Mouse (Mus musculus) right cerebral cortex, adult 2 months (tissue): Measurements from ENCODE around the gene Gm10277.

Experiments
- DNase-seq, 2 experiments: peaks; one replicate each; pipeline ENCODE4 v3.0.0; 2021 to 2022; ENCODE audit warnings: low spot score in 2 of 2

Gene Gm10277

DNA sequence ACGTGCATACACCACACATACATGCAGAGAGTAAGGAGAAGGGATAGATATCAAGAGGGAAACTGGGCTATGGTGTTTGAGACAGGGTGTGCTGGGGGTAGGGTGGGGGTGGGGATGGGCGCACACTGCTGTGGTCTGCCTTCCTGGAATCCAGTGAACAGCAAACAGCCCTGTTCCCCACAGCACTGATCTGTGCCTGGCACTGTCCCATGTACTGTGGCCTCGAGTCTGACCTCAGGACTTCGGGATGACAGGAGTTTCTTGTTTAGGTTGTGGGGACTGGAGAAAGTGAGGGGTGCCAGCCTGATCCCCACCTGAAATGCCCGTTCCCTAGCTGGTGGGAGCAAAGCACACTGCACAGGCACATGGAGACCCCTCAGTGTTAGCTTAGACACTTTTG, at the start of gene Gm10277:
Gm10277 (minus strand) TSS at position 41 of the 400 bp plus-strand sequence.
- DNase-seq: no peak

GRCm38 (mm10) chr11:77836751-77837150, 49.2 kb upstream of the Gm10277 start:
- DNase-seq: no peak

DNA sequence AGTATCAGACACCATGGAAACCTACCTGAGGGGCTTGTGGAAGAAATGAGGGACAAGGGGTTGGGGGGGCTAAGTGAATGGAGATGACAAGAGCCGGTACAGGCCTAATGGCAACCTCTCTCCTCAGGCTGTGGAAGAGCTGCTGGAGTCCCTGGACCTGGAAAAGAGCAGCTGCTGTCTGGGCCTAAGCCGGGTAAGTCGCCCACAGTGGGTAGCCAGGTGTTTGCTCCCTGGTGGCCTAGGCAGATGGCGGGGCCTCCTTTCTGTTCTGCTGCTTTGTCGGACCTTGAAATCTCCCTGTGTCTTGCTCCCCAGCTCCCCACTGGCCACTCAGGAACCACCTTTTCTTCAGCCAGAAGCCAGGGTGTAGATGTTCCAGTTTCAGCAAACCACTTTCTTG, 48.7 kb upstream of the Gm10277 start:
- DNase-seq: no peak

- no peak for DNase-seq
Measured at GRCm38 (mm10) chr11:77835109-77835508, 47.6 kb upstream of the Gm10277 start.

GRCm38 (mm10) chr11:77832541-77832940, 45.0 kb upstream of the Gm10277 start:
- DNase-seq: no peak

DNA sequence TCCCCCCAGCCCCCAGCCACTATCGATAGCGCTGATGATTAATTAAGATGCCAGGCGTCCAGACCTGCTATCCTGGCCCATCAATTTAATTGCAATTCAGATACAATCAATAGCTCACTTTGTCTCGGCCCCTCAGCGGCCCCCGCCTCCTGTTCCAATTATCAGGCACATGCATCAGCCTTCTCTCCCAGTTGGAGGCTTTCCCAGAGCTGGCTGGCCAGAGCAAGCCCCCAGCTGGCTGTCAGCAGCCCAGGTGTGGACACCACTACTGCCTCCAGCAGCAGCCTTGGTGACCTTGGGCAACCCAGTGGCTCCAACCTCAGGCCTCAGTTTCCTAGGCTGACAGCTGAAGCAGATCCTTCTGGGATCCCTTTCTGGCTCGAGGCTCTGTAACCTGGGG, 43.3 kb upstream of the Gm10277 start:
- no peak for DNase-seq

- no peak for DNase-seq
Measured at GRCm38 (mm10) chr11:77829043-77829841, 41.7 kb upstream of the Gm10277 start.

GRCm38 (mm10) chr11:77828163-77828562, 40.6 kb upstream of the Gm10277 start:
- DNase-seq: no peak

- DNase-seq: peak; percentile 86 to 90
Measured at GRCm38 (mm10) chr11:77827241-77827995, 39.9 kb upstream of the Gm10277 start.

DNA sequence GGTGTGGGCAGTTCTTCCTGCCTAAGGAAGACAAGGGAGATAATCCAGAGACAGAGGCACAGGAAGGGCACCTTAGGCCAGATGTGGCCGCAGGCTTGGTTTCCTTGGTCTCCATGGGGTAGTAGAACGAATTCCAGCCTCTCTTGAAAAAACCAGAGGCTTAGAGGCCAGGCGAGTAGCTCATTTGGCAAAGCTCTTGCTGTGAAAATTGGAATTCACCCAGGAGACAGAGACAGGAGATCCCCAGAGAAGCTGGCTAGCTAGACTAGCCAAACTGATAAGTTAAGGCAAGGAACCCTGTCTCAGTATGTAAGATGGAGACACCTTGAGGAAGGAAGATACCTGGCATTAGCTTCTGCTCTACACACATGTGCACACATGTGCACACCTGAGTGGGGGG, 38.8 kb upstream of the Gm10277 start:
- no peak for DNase-seq

GRCm38 (mm10) chr11:77825853-77826252, 38.3 kb upstream of the Gm10277 start:
- peak; percentile 80 to 85 for DNase-seq

DNA sequence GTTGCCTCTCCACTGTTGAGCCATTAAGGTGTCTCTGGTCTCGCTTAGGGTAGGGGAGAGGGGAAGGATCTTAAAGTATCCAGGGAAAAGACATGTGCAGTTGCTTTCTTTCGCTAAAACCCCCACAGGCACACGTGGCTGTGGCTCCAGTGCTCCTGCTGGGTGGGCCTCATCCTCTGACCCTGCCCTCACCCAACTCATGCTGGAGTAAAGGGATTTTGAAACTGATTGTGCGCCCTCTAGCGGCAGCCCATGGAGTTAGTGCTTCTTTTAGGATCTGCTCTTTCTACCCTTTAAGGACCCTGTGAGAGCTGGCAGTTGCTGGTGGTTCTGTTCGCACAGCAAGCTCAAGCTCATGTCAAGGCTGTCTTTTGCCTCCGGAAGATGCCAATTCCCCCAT, 35.2 kb upstream of the Gm10277 start:
- DNase-seq: peak; percentile 75 to 81

GRCm38 (mm10) chr11:77821648-77822047, 34.1 kb upstream of the Gm10277 start:
- DNase-seq: peak; percentile 74 to 75

DNA sequence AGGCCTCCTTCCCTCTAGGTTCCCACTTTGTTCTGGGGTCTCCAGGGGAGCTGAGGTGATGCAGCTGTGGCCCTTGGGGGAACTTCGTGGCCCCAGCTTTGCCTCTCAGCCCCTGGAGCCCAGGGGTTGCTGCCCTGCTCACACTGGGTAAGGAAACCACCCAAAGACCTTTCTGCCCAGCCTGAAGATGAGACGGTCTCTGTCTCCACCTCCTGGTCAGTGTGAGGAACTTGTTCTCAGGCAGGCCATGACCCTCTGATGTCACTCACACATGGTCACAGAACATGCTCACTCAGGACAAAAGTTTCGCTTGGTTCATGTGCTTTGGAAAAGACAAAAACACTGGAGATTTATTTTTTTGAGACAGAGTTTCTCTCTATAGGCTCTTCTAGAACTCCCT, 28.5 kb upstream of the Gm10277 start:
- DNase-seq: no peak

DNA sequence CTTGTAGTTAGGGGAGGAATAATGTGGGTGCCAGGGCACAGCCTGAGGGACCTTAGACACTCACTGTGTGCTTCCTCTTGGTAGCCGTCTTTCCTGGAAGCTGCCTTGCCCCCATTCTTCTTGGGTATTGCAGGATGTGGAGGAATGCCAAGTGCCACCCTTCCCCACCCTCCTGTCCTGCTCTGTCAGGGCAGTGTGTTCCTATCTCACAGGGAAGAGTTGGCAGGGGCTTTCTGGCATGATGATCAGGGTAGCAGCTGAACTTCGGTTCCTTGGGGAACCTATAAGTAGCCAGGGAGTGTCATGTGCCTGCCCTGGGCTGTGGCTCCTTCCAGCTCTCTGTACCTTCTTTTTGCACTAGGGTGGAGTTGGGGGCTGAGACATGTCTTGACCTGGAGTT, 26.4 kb upstream of the Gm10277 start:
- DNase-seq: no peak

DNA sequence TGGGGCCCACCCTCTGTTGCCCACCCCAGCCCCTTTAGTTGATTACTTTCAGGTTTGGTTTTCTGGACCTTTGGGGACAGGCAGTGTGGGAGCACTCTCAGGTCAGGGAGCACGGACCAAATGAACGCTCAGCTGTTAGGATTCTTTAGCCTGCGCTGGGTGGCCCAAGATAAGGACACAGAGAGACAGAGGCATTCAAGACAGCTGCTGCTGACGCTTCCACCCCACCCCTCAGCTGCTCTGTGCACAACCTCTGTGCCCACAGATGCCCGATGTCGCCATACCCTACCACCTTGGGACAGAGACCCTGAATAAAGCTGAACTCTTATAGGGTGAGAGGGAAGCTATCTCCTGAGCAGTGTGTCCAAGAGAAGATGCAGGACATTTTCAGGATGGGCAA, 22.5 kb upstream of the Gm10277 start:
- DNase-seq: no peak

- DNase-seq: no peak
Measured at GRCm38 (mm10) chr11:77809215-77809614, 21.7 kb upstream of the Gm10277 start.

DNA sequence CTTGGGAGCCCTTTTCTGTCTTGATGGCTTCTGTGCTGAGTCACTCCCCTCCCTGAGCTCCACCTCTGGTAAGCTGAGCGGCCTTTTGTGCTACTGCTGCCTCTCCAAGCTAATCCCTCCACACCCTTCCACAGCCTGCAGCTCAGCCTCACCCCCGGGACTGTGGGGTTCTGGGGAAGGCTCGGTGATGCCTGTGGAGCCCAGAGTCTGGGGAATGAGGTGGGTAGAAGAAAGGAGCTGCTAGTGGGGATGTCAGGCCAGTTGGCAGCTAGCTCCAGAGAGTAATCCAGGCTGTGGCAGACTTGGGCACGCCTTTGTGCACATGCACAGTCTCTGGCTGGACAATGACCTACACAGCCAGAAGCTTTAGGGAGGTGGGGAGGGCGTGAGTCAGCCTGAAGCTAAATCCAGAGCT, 20.5 kb upstream of the Gm10277 start:
- DNase-seq: no peak

DNA sequence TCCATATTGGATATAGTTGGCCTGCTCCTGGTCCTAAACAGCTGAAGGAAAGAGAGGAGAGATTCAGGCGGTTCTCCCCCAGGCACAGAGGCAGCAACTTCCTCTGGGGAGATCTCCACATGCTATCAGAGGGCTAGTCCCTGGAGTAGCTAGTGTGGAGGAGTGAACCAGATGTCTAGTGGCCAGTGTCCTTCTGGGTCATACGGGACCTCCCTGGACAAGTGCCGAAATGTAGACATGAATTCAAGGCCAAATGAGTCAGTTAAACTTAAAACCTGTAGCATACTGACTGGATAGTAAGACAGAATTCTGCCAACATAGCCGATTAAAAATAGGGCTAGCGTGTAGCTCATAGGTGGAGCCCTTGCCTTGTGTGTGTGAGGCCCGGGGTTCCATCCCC, 19.3 kb upstream of the Gm10277 start:
- no peak for DNase-seq

- DNase-seq: no peak
Measured at GRCm38 (mm10) chr11:77806218-77806617, 18.7 kb upstream of the Gm10277 start.

- DNase-seq: no peak
Measured at GRCm38 (mm10) chr11:77802341-77802865, 14.9 kb upstream of the Gm10277 start.

DNA sequence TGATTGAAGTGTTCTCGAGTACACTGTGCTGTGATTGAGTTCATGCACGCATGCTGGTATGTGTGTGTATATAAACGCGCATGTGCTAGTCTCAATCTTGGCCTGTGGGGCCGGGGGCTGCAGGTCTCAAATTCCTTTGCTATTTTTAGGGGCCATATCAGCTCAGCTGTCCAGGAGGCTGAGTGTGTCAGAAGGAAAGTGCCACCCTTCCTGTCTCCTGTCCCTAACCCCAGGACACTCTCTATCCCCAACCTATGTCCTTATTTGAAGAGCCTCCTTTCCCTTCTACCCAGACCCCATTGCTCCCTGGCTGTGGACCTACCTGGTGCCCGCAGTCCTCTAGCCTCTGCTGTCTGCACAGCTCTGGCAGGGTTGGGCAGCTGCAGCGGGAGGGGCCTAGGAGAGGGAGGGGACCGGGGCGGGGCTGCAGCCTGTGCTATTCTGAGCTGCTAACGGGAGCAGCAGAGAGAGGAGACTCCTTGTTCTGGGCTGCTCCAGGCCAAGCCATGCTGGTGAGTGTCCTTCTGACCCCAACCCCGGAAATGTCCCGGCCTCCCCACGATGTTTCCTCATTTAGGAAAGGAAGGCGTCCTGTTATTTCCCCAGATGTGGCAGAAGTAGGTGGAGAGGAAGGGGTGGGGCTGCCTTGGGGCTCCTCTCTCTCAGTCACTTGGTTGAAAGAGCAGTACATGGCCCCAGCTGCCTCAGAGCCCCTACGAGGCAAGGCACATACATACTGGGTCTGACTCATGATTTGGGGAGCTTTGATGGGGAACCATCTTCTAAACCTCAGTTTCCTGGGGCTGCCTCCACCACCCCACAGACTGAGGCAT, 13.5 kb upstream of the Gm10277 start:
- peak in 1 of 2 experiments; percentile 66 for DNase-seq
